Mouse (Mus musculus) neural tube, embryonic 15.5 days (tissue): Measurements from ENCODE around the gene Anks6. TPM values are rescaled to one million over a fixed set of nuclear protein-coding genes. Genes with fewer than 3 reads are reported as not detected.

ENCODE experiments used
- ATAC-seq: fragments of 200-750 bp; cut with Nextera tagmentation; 2 replicates; pipeline ENCODE4 v1.8.0; 2017; ENCODE audit warnings: mild to moderate bottlenecking, moderate TSS enrichment, moderate library complexity; ENCODE audit not compliant: low FRiP score
- H3K27ac ChIP-seq: fragments of 300-500 bp; sonication (generic); replicated peaks from 2 replicates; pipeline ENCODE4 v1.5.1; 2015; ENCODE audit warnings: mild to moderate bottlenecking, inconsistent platforms
- H3K27me3 ChIP-seq: fragments of 300-500 bp; sonication (generic); replicated peaks from 2 replicates; pipeline ENCODE4 v1.6.1; 2015; ENCODE audit warnings: inconsistent platforms
- H3K36me3 ChIP-seq: fragments of 300-500 bp; sonication (generic); 2 replicates; pipeline ENCODE4 v1.6.1; 2015; ENCODE audit warnings: inconsistent platforms
- H3K4me1 ChIP-seq: fragments of 300-500 bp; sonication (generic); 2 replicates; pipeline ENCODE4 v1.6.1; 2015; ENCODE audit warnings: inconsistent platforms
- H3K4me2 ChIP-seq: fragments of 300-500 bp; sonication (generic); 2 replicates; pipeline ENCODE4 v1.6.1; 2015; ENCODE audit warnings: inconsistent platforms, mild to moderate bottlenecking, moderate library complexity
- H3K4me3 ChIP-seq: fragments of 300-500 bp; sonication (generic); replicated peaks from 2 replicates; pipeline ENCODE4 v1.5.1; 2015; ENCODE audit warnings: mild to moderate bottlenecking, inconsistent platforms
- H3K9ac ChIP-seq: fragments of 300-500 bp; sonication (generic); replicated peaks from 2 replicates; pipeline ENCODE4 v1.6.1; 2015; ENCODE audit warnings: mild to moderate bottlenecking, inconsistent platforms
- H3K9me3 ChIP-seq: fragments of 300-500 bp; sonication (generic); replicated peaks from 2 replicates; pipeline ENCODE4 v1.6.1; 2016; ENCODE audit warnings: inconsistent platforms
- WGBS: fragments of 180-500 bp; shearing (Covaris S2); methylation state at CpG from one replicate; pipeline ENCODE4 v1.1.7; 2015; ENCODE audit warnings: mixed read lengths; 5-methylcytosine and 5-hydroxymethylcytosine counted together
- polyA plus RNA-seq: library from polyadenylated mRNA; unstranded; fragments of >200 nt; fragmentation: Nextera tagmentation; extraction: Ambion mirVana; gene quantifications from 2 replicates; pipeline ENCODE4 v1.2.1, GENCODE M21; 2015

The Anks6 gene
- polyA plus RNA-seq, 1 experiment from 2014 or later, result 4.4 TPM

DNA sequence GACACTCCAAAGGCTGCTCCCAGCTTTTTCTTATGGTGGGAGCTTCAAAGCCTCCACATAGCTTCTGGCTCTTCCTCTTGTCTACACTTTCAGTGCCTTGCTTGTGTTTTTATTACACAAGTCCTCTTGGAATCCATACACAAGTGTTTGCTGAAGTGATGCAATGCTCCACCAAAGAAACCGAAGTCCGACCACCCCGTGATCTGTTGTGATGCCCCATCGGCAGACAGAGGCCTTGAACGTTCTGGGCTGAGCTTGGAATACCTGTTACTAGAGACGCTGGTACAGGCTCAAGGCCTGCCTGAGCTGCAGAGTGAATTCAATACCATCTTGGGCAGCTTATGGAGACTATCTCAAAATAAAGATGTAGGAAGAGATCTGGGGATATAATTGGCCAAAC, 69.4 kb downstream of the Anks6 start:
- 93% methylated on average over 6 of the region's 6 CpGs for WGBS
- Histone ChIP-seq H3K4me2 (no peak overlapping the region), H3K4me1 (peaks cover 52% of the 10 kb centered on the region), H3K36me3 (no peaks in the 10 kb centered on the region), H3K9me3 (no peaks in the 10 kb centered on the region), H3K27ac (no peak overlapping the region), H3K4me3 (no peak overlapping the region), H3K27me3 (peaks cover 15% of the 10 kb centered on the region), H3K9ac (no peak overlapping the region)
- ATAC-seq, result no peak

DNA sequence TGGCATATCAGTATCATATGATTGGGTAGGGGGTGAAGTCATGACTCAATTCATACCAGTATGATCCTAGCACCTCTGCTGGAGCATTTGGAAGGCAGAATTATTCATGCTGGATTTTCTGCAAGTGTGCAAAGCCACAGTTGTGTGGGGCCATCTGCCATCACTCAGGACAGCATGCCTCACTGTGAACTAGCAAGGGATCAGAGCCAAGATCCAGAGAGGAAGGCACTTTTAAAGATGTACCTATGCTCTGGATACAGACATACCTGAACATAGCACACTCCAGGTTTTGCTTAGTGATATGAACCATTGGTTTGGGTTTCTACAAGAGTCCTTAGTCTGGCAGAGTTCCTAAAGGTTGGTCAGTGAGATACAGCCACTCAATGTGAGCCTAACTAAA, 71.2 kb downstream of the Anks6 start:
- Histone ChIP-seq H3K4me3 (no peak overlapping the region), H3K27me3 (0 out of 2 replicates have a peak, but pooled peaks cover 7% of the 10 kb centered on the region), H3K4me1 (peaks cover 39% of the 10 kb centered on the region), H3K27ac (no peak overlapping the region), H3K9me3 (no peaks in the 10 kb centered on the region), H3K9ac (no peak overlapping the region), H3K36me3 (no peaks in the 10 kb centered on the region), H3K4me2 (no peak overlapping the region)
- no peak for ATAC-seq

DNA sequence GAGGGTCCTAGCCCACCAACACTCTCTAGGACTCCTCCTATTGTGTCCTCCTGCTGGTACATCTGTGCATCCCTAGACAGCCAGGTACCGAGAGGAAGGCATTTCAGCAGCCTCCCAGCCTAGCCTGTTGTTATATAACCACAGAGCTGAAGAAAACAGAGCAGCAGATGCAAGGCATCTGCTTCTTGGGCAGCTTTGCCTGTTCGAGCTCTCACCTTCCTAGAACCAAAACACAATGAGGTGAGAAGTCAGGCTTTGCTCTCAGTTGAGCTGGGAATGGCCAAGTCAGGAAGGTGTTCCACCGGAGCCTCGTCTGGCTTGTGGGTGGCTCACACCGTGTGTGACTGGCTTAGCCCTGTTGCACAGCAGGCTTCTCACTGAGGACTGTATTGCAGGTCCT, 74.3 kb downstream of the Anks6 start:
- Histone ChIP-seq H3K27me3 (no peaks in the 10 kb centered on the region), H3K9me3 (no peaks in the 10 kb centered on the region), H3K36me3 (no peaks in the 10 kb centered on the region), H3K4me2 (no peak overlapping the region), H3K4me3 (no peak overlapping the region), H3K9ac (no peak overlapping the region), H3K4me1 (peaks cover 8% of the 10 kb centered on the region), H3K27ac (no peak overlapping the region)
- 83% methylated on average over 5 of the region's 5 CpGs for WGBS
- ATAC-seq, result no peak

DNA sequence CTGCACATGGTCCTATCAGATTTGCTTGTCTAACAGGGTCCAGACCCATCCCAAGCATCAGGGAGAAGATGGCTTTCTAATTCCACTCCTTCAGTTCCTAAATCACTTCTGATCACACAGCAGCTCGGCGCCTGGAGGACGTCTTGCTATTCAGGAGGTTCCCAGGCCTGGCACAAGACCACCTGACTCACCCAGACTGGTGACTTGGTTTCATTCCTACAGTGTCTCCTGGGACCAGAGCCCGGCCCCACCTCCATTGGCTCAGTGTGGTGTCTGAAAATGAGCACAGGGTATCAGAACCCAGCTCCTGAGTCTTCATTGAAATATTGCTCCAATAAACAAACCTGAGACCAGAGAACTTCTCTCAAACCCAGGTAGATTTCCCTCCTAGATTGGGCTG, 75.1 kb downstream of the Anks6 start:
- no peak overlapping the region for H3K4me3 ChIP-seq
- no peak overlapping the region for H3K4me2 ChIP-seq
- no peaks in the 10 kb centered on the region for H3K36me3 ChIP-seq
- H3K9ac ChIP-seq, result no peak overlapping the region
- H3K27me3 ChIP-seq, result no peaks in the 10 kb centered on the region
- H3K27ac ChIP-seq, result no peak overlapping the region
- 74% methylated on average over 4 of the region's 4 CpGs for WGBS
- H3K4me1 ChIP-seq, result peaks cover 6% of the 10 kb centered on the region
- ATAC-seq, result no peak
- H3K9me3 ChIP-seq, result no peaks in the 10 kb centered on the region

DNA sequence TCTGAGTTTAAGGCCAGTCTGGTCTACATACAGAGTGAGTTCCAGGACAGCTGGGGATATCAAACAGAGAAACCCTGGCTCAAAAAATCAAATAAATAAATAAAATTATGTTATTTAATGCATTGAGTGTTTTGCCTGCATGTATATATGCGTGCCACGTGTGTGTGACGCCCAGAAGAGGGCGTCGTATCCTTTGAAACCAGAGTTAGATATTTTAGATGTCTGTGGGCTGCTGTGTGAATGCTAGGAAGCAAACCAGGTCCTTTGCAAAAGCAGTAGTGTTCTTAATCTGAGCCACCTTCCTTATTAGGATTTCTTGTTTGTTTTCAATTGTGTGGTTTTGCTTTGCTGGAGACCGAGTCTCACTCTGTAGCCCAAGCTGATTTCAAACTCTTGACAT, 78.9 kb downstream of the Anks6 start:
- 93% methylated on average over 6 of the region's 6 CpGs for WGBS
- no peak for ATAC-seq
- H3K4me2 ChIP-seq, result no peak overlapping the region
- H3K4me1 ChIP-seq, result no peaks in the 10 kb centered on the region
- H3K4me3 ChIP-seq, result no peak overlapping the region
- H3K9me3 ChIP-seq, result no peaks in the 10 kb centered on the region
- H3K27ac ChIP-seq, result no peak overlapping the region
- H3K36me3 ChIP-seq, result no peaks in the 10 kb centered on the region
- H3K9ac ChIP-seq, result no peak overlapping the region
- no peaks in the 10 kb centered on the region for H3K27me3 ChIP-seq

DNA sequence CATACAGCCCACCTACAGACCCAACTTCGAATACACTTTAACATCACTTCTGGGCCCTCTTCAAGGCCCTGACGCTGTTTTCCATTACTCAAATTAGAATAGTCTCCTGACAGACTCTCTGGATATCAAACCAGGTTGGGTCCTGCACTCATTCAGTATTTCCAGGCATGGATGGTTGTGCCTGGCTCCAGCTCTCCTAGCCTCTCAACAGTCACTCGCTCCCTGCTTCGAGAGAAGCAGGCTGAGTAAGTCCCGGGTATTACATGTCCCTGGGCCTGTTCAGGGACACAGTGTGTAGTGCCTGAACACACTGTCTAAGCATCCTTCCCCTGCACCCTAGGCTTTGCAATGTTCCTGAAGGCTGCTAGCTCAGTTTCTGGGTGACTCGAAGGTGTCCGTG, 80.1 kb downstream of the Anks6 start:
- Histone ChIP-seq H3K4me1 (no peaks in the 10 kb centered on the region), H3K9me3 (no peaks in the 10 kb centered on the region), H3K27ac (no peak overlapping the region), H3K9ac (no peak overlapping the region), H3K4me2 (no peak overlapping the region), H3K36me3 (no peaks in the 10 kb centered on the region), H3K4me3 (no peak overlapping the region), H3K27me3 (no peaks in the 10 kb centered on the region)
- 92% methylated on average over 7 of the region's 7 CpGs for WGBS
- ATAC-seq, result no peak

DNA sequence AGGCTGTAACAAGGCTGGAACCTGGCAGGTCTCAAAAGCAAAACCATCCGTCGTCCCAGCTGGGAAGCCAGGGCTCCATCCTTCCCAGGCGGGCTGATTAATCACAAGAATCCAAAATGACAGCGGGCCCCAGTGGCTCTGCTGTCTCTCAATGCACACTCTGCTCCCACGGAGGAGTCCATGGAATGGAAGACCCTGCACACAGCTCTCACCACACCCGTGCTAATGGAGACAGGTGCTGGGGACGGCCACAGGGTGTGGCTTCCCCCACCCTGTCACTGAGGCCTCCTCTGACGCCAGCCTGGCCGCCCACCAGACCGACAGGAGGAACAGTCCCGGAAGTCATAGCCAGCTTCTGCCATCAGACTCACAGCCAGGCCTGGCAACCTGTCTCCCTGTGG, 80.6 kb downstream of the Anks6 start:
- Histone ChIP-seq H3K36me3 (no peaks in the 10 kb centered on the region), H3K9me3 (no peaks in the 10 kb centered on the region), H3K27me3 (no peaks in the 10 kb centered on the region), H3K4me2 (no peak overlapping the region), H3K27ac (no peak overlapping the region), H3K4me1 (no peaks in the 10 kb centered on the region), H3K4me3 (no peak overlapping the region), H3K9ac (no peak overlapping the region)
- 76% methylated on average over 11 of the region's 11 CpGs for WGBS
- ATAC-seq, result no peak

DNA sequence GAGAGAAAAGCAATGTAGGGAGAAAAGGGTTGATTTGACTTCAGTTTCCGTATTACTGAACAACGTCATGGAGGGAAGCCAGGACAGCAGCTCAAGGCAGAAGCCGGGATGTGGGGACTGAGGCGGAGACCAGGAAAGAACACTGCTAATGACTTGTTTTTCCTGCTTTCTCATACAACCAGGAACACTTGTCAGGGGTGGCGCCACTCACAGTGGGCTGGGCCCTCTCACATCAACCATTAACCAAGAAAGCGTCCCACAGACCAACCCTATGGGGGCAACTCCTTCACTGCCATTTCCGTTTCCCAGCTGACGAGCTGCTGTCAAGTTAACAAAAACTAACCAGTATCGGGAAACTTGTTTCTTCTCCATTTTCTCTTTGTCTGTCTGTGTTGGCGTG, 83.9 kb downstream of the Anks6 start:
- H3K4me1 ChIP-seq, result peaks cover 12% of the 10 kb centered on the region
- 83% methylated on average over 10 of the region's 10 CpGs for WGBS

DNA sequence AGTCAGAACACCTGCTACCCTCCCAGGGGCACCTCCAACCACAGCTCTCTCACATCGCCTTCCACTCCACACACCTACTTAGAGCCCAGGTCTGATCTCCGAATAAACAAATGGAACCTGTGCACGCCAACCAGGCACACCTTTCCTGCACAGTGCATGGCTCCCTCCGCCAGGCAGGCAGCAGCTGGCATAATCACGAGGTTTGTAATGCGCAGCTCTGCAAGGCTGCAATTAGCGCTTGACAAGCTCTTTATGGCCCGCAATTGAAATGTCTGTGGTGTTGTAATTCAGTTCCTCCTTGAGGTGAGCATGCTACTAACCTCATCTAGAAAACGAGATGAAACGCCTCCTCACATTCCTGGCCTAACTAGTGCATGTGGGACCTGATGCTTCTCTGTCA, 89.2 kb downstream of the Anks6 start:
- ATAC-seq, result peak; percentile 40

More for the DNA sequence above, 83.9 kb downstream of the Anks6 start:
- Histone ChIP-seq H3K4me2 (no peak overlapping the region), H3K27me3 (no peaks in the 10 kb centered on the region), H3K27ac (no peak overlapping the region), H3K9ac (no peak overlapping the region), H3K4me3 (no peak overlapping the region), H3K36me3 (no peaks in the 10 kb centered on the region), H3K9me3 (no peaks in the 10 kb centered on the region)
- no peak for ATAC-seq

DNA sequence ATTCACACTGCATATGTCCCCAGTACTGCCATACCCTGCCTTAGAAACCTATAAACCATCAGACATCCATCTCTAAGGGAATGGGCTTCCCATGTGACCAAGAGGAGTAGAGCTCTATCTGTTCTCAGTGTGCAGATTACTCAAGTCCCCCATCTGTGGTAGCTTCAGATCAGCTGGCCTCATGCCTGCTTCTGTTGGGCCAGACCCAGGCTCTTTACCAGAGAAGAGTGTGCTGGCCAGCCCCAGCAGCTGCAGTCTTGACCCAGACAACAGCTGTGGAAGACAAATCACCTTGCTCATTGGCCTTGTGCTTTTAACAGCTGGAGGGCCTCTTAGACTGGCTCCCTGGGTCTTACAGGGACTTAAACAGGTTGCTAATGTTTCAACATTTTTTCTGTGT, 90.7 kb downstream of the Anks6 start:
- Histone ChIP-seq H3K4me1 (peaks cover 18% of the 10 kb centered on the region), H3K36me3 (no peaks in the 10 kb centered on the region), H3K27ac (no peak overlapping the region), H3K9me3 (no peaks in the 10 kb centered on the region), H3K4me3 (no peak overlapping the region), H3K9ac (no peak overlapping the region), H3K4me2 (no peak overlapping the region), H3K27me3 (no peaks in the 10 kb centered on the region)
- no peak for ATAC-seq

More for the DNA sequence above, 89.2 kb downstream of the Anks6 start:
- H3K9ac ChIP-seq, result no peak overlapping the region
- no peaks in the 10 kb centered on the region for H3K27me3 ChIP-seq
- H3K4me1 ChIP-seq, result peaks cover 18% of the 10 kb centered on the region
- no peak overlapping the region for H3K4me2 ChIP-seq
- no peak overlapping the region; the same call in 1 of the 2 replicates for H3K27ac ChIP-seq
- 30% methylated on average over 10 of the region's 10 CpGs for WGBS
- no peaks in the 10 kb centered on the region for H3K9me3 ChIP-seq
- H3K36me3 ChIP-seq, result no peaks in the 10 kb centered on the region
- no peak overlapping the region for H3K4me3 ChIP-seq

Other genes starting within 250 kb of the Anks6 start
- gene Gabbr2, start 65.6 kb downstream of the Anks6 start, polyA plus RNA-seq, result 9.2 and 12.5 TPM in 2 replicates
- gene Galnt12, start 34.5 kb upstream of the Anks6 start, polyA plus RNA-seq, result 1.3 and 5.0 TPM in 2 replicates
- gene Col15a1, start 150.7 kb upstream of the Anks6 start, polyA plus RNA-seq, result 3.9 and 7.9 TPM in 2 replicates